Comparison of ENCODE assay signal across 8 mouse cellular contexts in the genomic region with DNA sequence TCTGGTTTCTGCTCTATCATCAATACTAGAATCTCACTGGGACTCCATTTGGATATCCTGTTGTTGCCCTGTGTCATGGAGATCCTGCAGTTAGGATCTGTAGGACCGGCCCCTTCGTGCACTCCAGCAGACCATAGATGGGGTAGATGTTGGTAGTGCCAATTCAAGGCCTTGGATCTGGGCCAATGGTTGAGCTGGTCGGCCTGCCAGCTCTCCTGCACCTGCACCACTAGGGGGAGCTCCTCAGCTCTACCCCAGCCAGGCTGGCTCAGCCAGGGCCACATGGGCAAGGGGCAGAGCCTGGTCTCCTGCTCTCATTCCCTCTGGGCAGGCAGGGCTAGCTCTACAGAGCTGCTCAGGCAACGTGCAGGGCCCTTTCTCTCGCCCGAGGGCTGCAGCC.
DNase-seq lines count a peak whose midpoint lies in the region; ATAC-seq lines count a peak whose summit lies in the region.

No protein-coding gene starts in this region.

- intact Hi-C loops in gastrocnemius, postnatal 36 days (cut with DNase I), result no loop called here

- DNase-seq in cerebellum, postnatal 14 days, result peak; percentile 20 to 34
- DNase-seq in cerebellum, adult 11-12 months, result no peak
- peak; percentile 47 for DNase-seq in 3134 (ENCODE audit: extremely low read depth, insufficient read length, low spot score)
- DNase-seq in adrenal gland, adult (ENCODE audit: inconsistent age in 2 of 2, low spot score in 1 of 2), result peak; percentile 49 to 89
- DNase-seq in gastrocnemius, postnatal 36 days, result peak; percentile 19 to 27
- peak; percentile 46 to 69 for DNase-seq in lung, adult 18-20 months
- DNase-seq in spleen, postnatal 36 days (ENCODE audit: low spot score in 2 of 2), result peak; percentile 36 to 37

- no peak for ATAC-seq in inflammation-experienced regulatory T-cells, adult 6 months
